Mouse (Mus musculus) hindbrain, embryonic 13.5 days (tissue): ENCODE data around the gene Lce1g. TPM values are rescaled to one million over a fixed set of nuclear protein-coding genes. Genes with fewer than 3 reads are reported as not detected.
A peak's percentile ranks its signal among the peaks of the same experiment; 100 is the strongest.

ENCODE experiments used
- ATAC-seq: fragments of 200-750 bp; cut with Nextera tagmentation; 2 replicates; pipeline ENCODE4 v1.8.0; 2017; ENCODE audit warnings: moderate TSS enrichment; ENCODE audit not compliant: low FRiP score
- H3K27ac ChIP-seq: fragments of 300-500 bp; sonication (generic); 2 replicates; pipeline ENCODE4 v1.5.1; 2015; ENCODE audit warnings: inconsistent platforms, mild to moderate bottlenecking, moderate library complexity
- H3K27me3 ChIP-seq: fragments of 300-500 bp; sonication (generic); 2 replicates; pipeline ENCODE4 v1.6.1; 2015; ENCODE audit warnings: mild to moderate bottlenecking, inconsistent platforms
- H3K36me3 ChIP-seq: fragments of 300-500 bp; sonication (generic); 2 replicates; pipeline ENCODE4 v1.6.1; 2015; ENCODE audit warnings: mild to moderate bottlenecking, inconsistent platforms
- H3K4me1 ChIP-seq: fragments of 300-500 bp; sonication (generic); replicated peaks from 2 replicates; pipeline ENCODE4 v1.6.1; 2015; ENCODE audit warnings: inconsistent platforms
- H3K4me2 ChIP-seq: fragments of 300-500 bp; sonication (generic); 2 replicates; pipeline ENCODE4 v1.6.1; 2015; ENCODE audit warnings: inconsistent platforms, mild to moderate bottlenecking, moderate library complexity
- H3K4me3 ChIP-seq: fragments of 300-500 bp; sonication (generic); 2 replicates; pipeline ENCODE4 v1.5.1; 2015; ENCODE audit warnings: mild to moderate bottlenecking, inconsistent platforms
- H3K9ac ChIP-seq: fragments of 300-500 bp; sonication (generic); 2 replicates; pipeline ENCODE4 v1.6.1; 2015; ENCODE audit warnings: mild to moderate bottlenecking, inconsistent platforms
- H3K9me3 ChIP-seq: fragments of 300-500 bp; sonication (generic); 2 replicates; pipeline ENCODE4 v1.6.1; 2016; ENCODE audit warnings: inconsistent platforms
- WGBS: fragments of 180-500 bp; shearing (Covaris S2); methylation state at CpG from one replicate; pipeline ENCODE4 v1.1.7; 2015; 5-methylcytosine and 5-hydroxymethylcytosine counted together
- polyA plus RNA-seq: library from polyadenylated mRNA; unstranded; fragments of >200 nt; fragmentation: Nextera tagmentation; extraction: Ambion mirVana; gene quantifications from 2 replicates; pipeline ENCODE4 v1.2.1, GENCODE M21; 2015

The Lce1g gene
- not detected in 2 replicates for polyA plus RNA-seq

- no peaks in the 10 kb centered on the region for H3K9me3 ChIP-seq
- no peak within 1 kb of the TSS for H3K4me3 ChIP-seq
- H3K27ac ChIP-seq, result no peak within 1 kb of the TSS
- ATAC-seq, result no peak
- H3K4me2 ChIP-seq, result no peak within 1 kb of the TSS
- WGBS, result 91% methylated on average over 1 of the region's 1 CpGs
- no peak within 1 kb of the TSS for H3K9ac ChIP-seq
- no peaks in the 10 kb centered on the region for H3K27me3 ChIP-seq
- no peaks in the 10 kb centered on the region for H3K36me3 ChIP-seq
- no peaks in the 10 kb centered on the region for H3K4me1 ChIP-seq
Measured at GRCm38 (mm10) chr3:92752238-92752637, at the start of gene Lce1g. TSS of gene Lce1g (minus strand) at chr3:92752338.

- WGBS, result 97% methylated on average over 1 of the region's 1 CpGs
- H3K4me2 ChIP-seq, result no peak within 1 kb of the TSS
Measured at GRCm38 (mm10) chr3:92790414-92790813, 38.3 kb upstream of the Lce1g start, which contains the start of gene Lce1j. TSS of gene Lce1j (minus strand) at chr3:92790514.

DNA sequence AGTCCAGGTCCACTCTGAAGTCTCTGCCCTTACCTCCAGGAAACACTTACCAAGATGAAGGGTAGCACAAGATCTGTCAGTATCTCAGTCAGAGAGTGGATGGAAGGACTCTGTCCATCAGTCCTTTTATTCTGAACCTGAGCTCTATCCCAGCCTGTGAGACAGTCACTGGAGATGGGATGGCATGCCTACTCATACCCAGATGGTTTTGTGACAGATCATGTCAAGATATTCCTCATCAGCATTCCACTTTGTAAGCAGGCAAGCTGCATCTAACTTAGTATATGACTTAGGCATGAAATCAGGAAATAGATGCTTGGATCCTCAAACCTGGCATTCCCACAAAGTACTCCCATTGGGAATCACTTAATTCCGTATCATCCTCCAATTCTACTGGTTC is 26.7 kb upstream of the Lce1g start, which contains the start of gene Lce1i:
Gene Lce1i (minus strand): TSS at position 101 of the 400 bp plus-strand sequence.
- H3K4me2 ChIP-seq, result no peak within 1 kb of the TSS
- 93% methylated on average over 1 of the region's 1 CpGs for WGBS
- H3K9me3 ChIP-seq, result no peaks in the 10 kb centered on the region
- H3K9ac ChIP-seq, result no peak within 1 kb of the TSS
- H3K4me1 ChIP-seq, result no peaks in the 10 kb centered on the region
- H3K27me3 ChIP-seq, result no peaks in the 10 kb centered on the region
- no peak for ATAC-seq
- no peaks in the 10 kb centered on the region for H3K36me3 ChIP-seq
- no peak within 1 kb of the TSS for H3K4me3 ChIP-seq
- no peak within 1 kb of the TSS for H3K27ac ChIP-seq

More at GRCm38 (mm10) chr3:92790414-92790813, 38.3 kb upstream of the Lce1g start, which contains the start of gene Lce1j:
- Histone ChIP-seq H3K4me1 (no peaks in the 10 kb centered on the region), H3K36me3 (no peaks in the 10 kb centered on the region), H3K4me3 (no peak within 1 kb of the TSS), H3K9ac (no peak within 1 kb of the TSS), H3K27me3 (no peaks in the 10 kb centered on the region), H3K27ac (no peak within 1 kb of the TSS), H3K9me3 (no peaks in the 10 kb centered on the region)
- ATAC-seq, result no peak

DNA sequence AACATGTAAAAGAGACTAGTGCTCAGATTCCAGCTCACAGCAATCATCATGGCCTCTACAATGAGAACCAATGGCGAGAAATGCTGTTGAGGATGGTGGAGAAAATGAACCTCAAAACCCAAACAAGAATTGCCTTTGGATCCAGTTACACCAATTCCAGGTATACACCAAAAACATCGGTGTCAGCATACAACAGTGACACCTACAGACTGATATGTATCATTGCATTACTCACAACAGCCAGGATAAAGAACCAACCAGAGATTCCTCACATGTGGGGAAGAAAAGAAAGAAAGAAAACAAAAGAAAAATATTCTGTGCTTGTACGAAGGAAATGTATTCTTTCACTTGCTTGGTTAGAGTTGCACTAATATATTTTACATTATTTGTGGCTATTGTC is 19.4 kb upstream of the Lce1g start:
- Histone ChIP-seq H3K4me1 (no peaks in the 10 kb centered on the region), H3K9me3 (no peaks in the 10 kb centered on the region), H3K4me2 (no peak overlapping the region), H3K4me3 (no peak overlapping the region), H3K27ac (no peak overlapping the region), H3K9ac (no peak overlapping the region), H3K36me3 (no peaks in the 10 kb centered on the region), H3K27me3 (no peaks in the 10 kb centered on the region)
- no peak for ATAC-seq
- WGBS, result 25% methylated on average over 3 of the region's 3 CpGs

DNA sequence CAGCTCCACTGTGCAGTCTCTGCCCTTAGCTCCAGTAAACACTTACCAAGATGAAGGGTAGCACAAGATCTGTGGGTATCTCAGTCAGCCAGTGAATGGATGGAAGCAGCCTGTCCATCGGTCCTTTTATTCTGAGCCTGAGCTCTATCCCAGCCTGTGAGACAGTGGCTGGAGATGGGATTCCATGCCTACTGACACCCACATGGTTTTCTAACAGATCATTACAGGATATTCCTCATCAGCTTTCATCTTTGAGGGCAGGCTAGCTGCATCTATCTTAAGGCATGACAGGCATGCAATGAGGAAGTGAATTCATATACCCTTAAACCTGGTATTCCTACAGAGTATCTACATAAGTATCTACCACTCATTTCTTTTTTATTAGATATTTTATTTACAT is 12.8 kb upstream of the Lce1g start, which contains the start of gene Lce1h:
Gene Lce1h (minus strand): TSS at position 101 of the 400 bp plus-strand sequence.
- Histone ChIP-seq H3K9ac (no peak within 1 kb of the TSS), H3K4me1 (no peaks in the 10 kb centered on the region), H3K36me3 (no peaks in the 10 kb centered on the region), H3K27ac (no peak within 1 kb of the TSS), H3K4me3 (no peak within 1 kb of the TSS), H3K4me2 (no peak within 1 kb of the TSS), H3K27me3 (no peaks in the 10 kb centered on the region), H3K9me3 (no peaks in the 10 kb centered on the region)
- no peak for ATAC-seq
- 89% methylated on average over 1 of the region's 1 CpGs for WGBS

DNA sequence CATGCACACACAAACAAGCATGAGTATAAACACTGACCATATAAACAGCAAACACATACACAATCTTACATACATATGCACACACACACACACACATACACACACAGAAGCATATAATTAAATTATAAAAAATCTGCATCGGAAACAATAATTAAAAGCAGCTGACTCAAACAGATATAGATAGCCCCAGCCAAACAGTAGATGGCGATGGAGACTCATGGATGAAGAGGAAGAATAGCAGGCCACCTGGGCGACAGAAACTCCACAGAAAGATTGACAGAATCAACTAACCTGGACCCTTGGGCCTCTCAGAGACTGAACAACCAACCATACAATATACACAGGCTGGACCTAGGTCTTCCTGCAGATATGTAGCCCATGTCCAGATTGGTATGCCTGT is 1.1 kb upstream of the Lce1g start:
- Histone ChIP-seq H3K9me3 (no peaks in the 10 kb centered on the region), H3K4me3 (no peak overlapping the region), H3K36me3 (no peaks in the 10 kb centered on the region), H3K4me1 (no peaks in the 10 kb centered on the region), H3K4me2 (no peak overlapping the region), H3K9ac (no peak overlapping the region), H3K27me3 (no peaks in the 10 kb centered on the region), H3K27ac (no peak overlapping the region)
- 47% methylated on average over 3 of the region's 3 CpGs for WGBS
- ATAC-seq, result 0 out of 2 replicates have a peak, but pooled peaks have one; percentile 36

DNA sequence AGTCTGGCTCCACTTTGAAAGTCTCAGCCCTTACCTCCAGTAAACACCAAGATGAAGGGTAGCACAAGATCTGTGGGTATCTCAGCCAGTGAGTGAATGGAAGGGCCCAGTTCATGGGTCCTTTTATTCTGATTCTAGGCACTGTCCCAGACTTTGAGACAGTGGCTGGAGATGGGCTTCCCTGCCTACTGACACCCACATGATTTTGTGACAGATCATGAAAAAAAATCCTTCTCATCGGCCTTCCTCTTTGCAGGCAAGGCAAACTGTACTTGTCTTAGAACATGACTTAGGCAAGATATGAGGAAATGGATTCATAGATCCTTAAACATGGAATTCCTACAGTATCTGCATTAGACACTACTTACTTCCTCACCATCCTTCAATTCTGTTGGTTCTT is 13.1 kb downstream of the Lce1g start, which contains the start of gene Gm38119:
Gene Gm38119 (minus strand): TSS at position 101 of the 400 bp plus-strand sequence.
- WGBS, result 70% methylated on average over 1 of the region's 1 CpGs
- no peak within 1 kb of the TSS for H3K27ac ChIP-seq
- H3K4me2 ChIP-seq, result no peak within 1 kb of the TSS
- no peaks in the 10 kb centered on the region for H3K36me3 ChIP-seq
- no peaks in the 10 kb centered on the region for H3K27me3 ChIP-seq
- no peak within 1 kb of the TSS for H3K4me3 ChIP-seq
- no peak within 1 kb of the TSS for H3K9ac ChIP-seq
- H3K9me3 ChIP-seq, result no peaks in the 10 kb centered on the region
- H3K4me1 ChIP-seq, result no peaks in the 10 kb centered on the region
- no peak for ATAC-seq

DNA sequence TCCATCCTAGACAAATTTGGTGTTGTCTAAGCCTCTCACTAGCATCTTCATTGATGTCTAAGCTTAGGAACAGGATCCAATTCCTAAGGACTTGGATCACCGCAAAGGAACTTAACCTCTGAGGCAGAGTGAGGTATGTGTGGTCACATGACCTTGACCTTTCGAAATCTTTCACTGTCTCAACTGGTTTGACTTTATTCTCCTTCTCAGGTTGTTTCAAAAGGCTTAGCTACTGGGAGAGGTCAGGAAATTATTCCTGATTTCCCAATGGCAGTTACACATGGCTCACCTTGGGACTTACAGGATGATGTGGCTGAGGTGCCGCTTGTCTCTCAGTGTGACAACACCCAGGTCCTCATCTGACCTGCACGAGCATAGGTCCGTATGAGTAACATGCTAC is 29.5 kb downstream of the Lce1g start:
- no peaks in the 10 kb centered on the region for H3K27me3 ChIP-seq
- no peak overlapping the region for H3K4me2 ChIP-seq
- WGBS, result 89% methylated on average over 5 of the region's 5 CpGs
- H3K9ac ChIP-seq, result no peak overlapping the region
- no peaks in the 10 kb centered on the region for H3K9me3 ChIP-seq
- no peak for ATAC-seq
- H3K4me1 ChIP-seq, result no peaks in the 10 kb centered on the region
- H3K4me3 ChIP-seq, result no peak overlapping the region
- H3K27ac ChIP-seq, result no peak overlapping the region
- H3K36me3 ChIP-seq, result no peaks in the 10 kb centered on the region

GRCm38 (mm10) chr3:92720250-92720649 is 31.9 kb downstream of the Lce1g start, which contains the start of gene Lce1f:
TSS of gene Lce1f (minus strand) at chr3:92720350.
- Histone ChIP-seq H3K4me1 (no peaks in the 10 kb centered on the region), H3K27ac (no peak within 1 kb of the TSS), H3K27me3 (no peaks in the 10 kb centered on the region), H3K36me3 (no peaks in the 10 kb centered on the region), H3K4me3 (no peak within 1 kb of the TSS), H3K4me2 (no peak within 1 kb of the TSS), H3K9me3 (no peaks in the 10 kb centered on the region), H3K9ac (no peak within 1 kb of the TSS)
- ATAC-seq, result no peak
- 79% methylated on average over 3 of the region's 3 CpGs for WGBS

DNA sequence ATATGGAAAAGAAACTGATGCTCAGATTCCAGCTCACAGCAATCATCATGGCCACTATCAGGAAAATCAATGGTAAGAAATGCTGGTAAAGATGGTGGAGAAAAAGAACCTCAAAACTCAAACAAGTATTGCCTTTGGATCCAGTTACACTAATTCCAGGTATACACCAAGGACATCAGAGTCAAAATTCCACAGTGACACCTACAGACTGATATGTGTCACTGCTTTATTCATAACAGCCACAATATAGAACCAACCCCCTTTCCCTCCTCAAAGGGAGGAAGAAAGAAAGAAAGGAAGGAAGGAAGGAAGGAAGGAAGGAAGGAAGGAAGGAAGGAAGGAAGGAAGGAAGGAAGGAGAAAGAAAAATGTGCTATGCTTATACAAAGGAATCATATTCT is 37.0 kb downstream of the Lce1g start:
- no peak overlapping the region for H3K27ac ChIP-seq
- H3K9ac ChIP-seq, result no peak overlapping the region
- no peaks in the 10 kb centered on the region for H3K27me3 ChIP-seq
- no peaks in the 10 kb centered on the region for H3K36me3 ChIP-seq
- H3K4me1 ChIP-seq, result no peaks in the 10 kb centered on the region
- no peak overlapping the region for H3K4me3 ChIP-seq
- H3K9me3 ChIP-seq, result no peaks in the 10 kb centered on the region
- ATAC-seq, result no peak
- H3K4me2 ChIP-seq, result no peak overlapping the region

GRCm38 (mm10) chr3:92708974-92709373 is 43.2 kb downstream of the Lce1g start, which contains the start of gene Lce1e:
TSS of gene Lce1e (minus strand) at chr3:92709074.
- Histone ChIP-seq H3K9ac (no peak within 1 kb of the TSS), H3K4me2 (no peak within 1 kb of the TSS), H3K27me3 (no peaks in the 10 kb centered on the region), H3K36me3 (no peaks in the 10 kb centered on the region), H3K9me3 (no peaks in the 10 kb centered on the region), H3K4me3 (no peak within 1 kb of the TSS), H3K4me1 (no peaks in the 10 kb centered on the region), H3K27ac (no peak within 1 kb of the TSS)
- ATAC-seq, result no peak
- 93% methylated on average over 2 of the region's 2 CpGs for WGBS
